Mouse (Mus musculus): Measurements from ENCODE around the gene Slc25a13. TPM values are rescaled to one million over a fixed set of nuclear protein-coding genes. Genes with fewer than 3 reads are reported as not detected.

Slc25a13 gene
- polyA plus RNA-seq, 1 experiment from 2014 or later, result 50.1 TPM

- Histone ChIP-seq H3K9ac (ENCODE audit: low read length) (no peak overlapping the region), H3K4me1 (ENCODE audit: control insufficient read depth, insufficient read depth, low read length) (no peaks in the 10 kb centered on the region), H3K9me3 (ENCODE audit: control insufficient read depth, low read length) (no peaks in the 10 kb centered on the region), H3K4me2 (ENCODE audit: low read depth, severe bottlenecking) (no peak overlapping the region), H3K27ac (replicated peaks; ENCODE audit: low read depth, low read length) (peak overlapping the region; percentile 26; the same call in 1 of the 2 replicates), H3K4me3 (ENCODE audit: low read depth, low read length) (no peak overlapping the region), H3K36me3 (ENCODE audit: control insufficient read depth, insufficient read depth, low read length) (no peaks in the 10 kb centered on the region), H3K27me3 (ENCODE audit: control insufficient read depth, insufficient read depth, low read length) (no peaks in the 10 kb centered on the region)
- peak; percentile 40 for DNase-seq (ENCODE audit: low spot score)
- WGBS, result 45% methylated on average over 3 of the region's 3 CpGs
- peak; percentile 47; the same call in 1 of the 2 replicates for ATAC-seq (ENCODE audit: insufficient number of reproducible peaks, low FRiP score, low TSS enrichment, low read depth)
Measured at GRCm38 (mm10) chr6:6058548-6058947, 158.4 kb downstream of the Slc25a13 start.

GRCm38 (mm10) chr6:6053946-6054345 lies 163.0 kb downstream of the Slc25a13 start:
- Histone ChIP-seq H3K4me2 (ENCODE audit: low read depth, severe bottlenecking) (no peak overlapping the region), H3K4me1 (ENCODE audit: control insufficient read depth, insufficient read depth, low read length) (no peaks in the 10 kb centered on the region), H3K27ac (replicated peaks; ENCODE audit: low read depth, low read length) (no peak overlapping the region), H3K27me3 (ENCODE audit: control insufficient read depth, insufficient read depth, low read length) (no peaks in the 10 kb centered on the region), H3K4me3 (ENCODE audit: low read depth, low read length) (no peak overlapping the region), H3K36me3 (ENCODE audit: control insufficient read depth, insufficient read depth, low read length) (no peaks in the 10 kb centered on the region), H3K9me3 (ENCODE audit: control insufficient read depth, low read length) (no peaks in the 10 kb centered on the region), H3K9ac (ENCODE audit: low read length) (no peak overlapping the region)
- no peak for ATAC-seq (ENCODE audit: insufficient number of reproducible peaks, low FRiP score, low TSS enrichment, low read depth)
- no peak for DNase-seq (ENCODE audit: low spot score)
- 87% methylated on average over 3 of the region's 3 CpGs for WGBS

GRCm38 (mm10) chr6:6052696-6053095 lies 164.3 kb downstream of the Slc25a13 start:
- WGBS, result 79% methylated on average over 11 of the region's 11 CpGs
- DNase-seq (ENCODE audit: low spot score), result no peak

GRCm38 (mm10) chr6:6046729-6047424 lies 170.1 kb downstream of the Slc25a13 start:
- H3K4me1 ChIP-seq (ENCODE audit: control insufficient read depth, insufficient read depth, low read length), result peaks cover 7% of the 10 kb centered on the region; the same call in 1 of the 2 replicates
- H3K9ac ChIP-seq (ENCODE audit: low read length), result no peak overlapping the region
- WGBS, result 77% methylated on average over 12 of the region's 12 CpGs
- no peak overlapping the region for H3K4me3 ChIP-seq (ENCODE audit: low read depth, low read length)
- H3K27me3 ChIP-seq (ENCODE audit: control insufficient read depth, insufficient read depth, low read length), result no peaks in the 10 kb centered on the region
- H3K27ac ChIP-seq (replicated peaks; ENCODE audit: low read depth, low read length), result no peak overlapping the region
- H3K36me3 ChIP-seq (ENCODE audit: control insufficient read depth, insufficient read depth, low read length), result no peaks in the 10 kb centered on the region
- DNase-seq (ENCODE audit: low spot score) (no peak), ATAC-seq (ENCODE audit: insufficient number of reproducible peaks, low FRiP score, low TSS enrichment, low read depth) (no peak)
- H3K9me3 ChIP-seq (ENCODE audit: control insufficient read depth, low read length), result no peaks in the 10 kb centered on the region
- no peak overlapping the region for H3K4me2 ChIP-seq (ENCODE audit: low read depth, severe bottlenecking)

More at GRCm38 (mm10) chr6:6052696-6053095, 164.3 kb downstream of the Slc25a13 start:
- Histone ChIP-seq H3K4me3 (ENCODE audit: low read depth, low read length) (no peak overlapping the region), H3K9me3 (ENCODE audit: control insufficient read depth, low read length) (no peaks in the 10 kb centered on the region), H3K4me2 (ENCODE audit: low read depth, severe bottlenecking) (no peak overlapping the region), H3K4me1 (ENCODE audit: control insufficient read depth, insufficient read depth, low read length) (no peaks in the 10 kb centered on the region), H3K27me3 (ENCODE audit: control insufficient read depth, insufficient read depth, low read length) (no peaks in the 10 kb centered on the region), H3K9ac (ENCODE audit: low read length) (no peak overlapping the region), H3K27ac (replicated peaks; ENCODE audit: low read depth, low read length) (no peak overlapping the region), H3K36me3 (ENCODE audit: control insufficient read depth, insufficient read depth, low read length) (no peaks in the 10 kb centered on the region)
- ATAC-seq (ENCODE audit: insufficient number of reproducible peaks, low FRiP score, low TSS enrichment, low read depth), result no peak

GRCm38 (mm10) chr6:6038773-6039550 lies 178.0 kb downstream of the Slc25a13 start:
- H3K27me3 ChIP-seq (ENCODE audit: control insufficient read depth, insufficient read depth, low read length), result no peaks in the 10 kb centered on the region
- no peaks in the 10 kb centered on the region for H3K36me3 ChIP-seq (ENCODE audit: control insufficient read depth, insufficient read depth, low read length)
- DNase-seq (ENCODE audit: low spot score) (peak; percentile 46), ATAC-seq (ENCODE audit: insufficient number of reproducible peaks, low FRiP score, low TSS enrichment, low read depth) (peak; percentile 73; the same call in 1 of the 2 replicates)
- H3K4me1 ChIP-seq (ENCODE audit: control insufficient read depth, insufficient read depth, low read length), result peaks cover 11% of the 10 kb centered on the region; the same call in 1 of the 2 replicates
- H3K9ac ChIP-seq (ENCODE audit: low read length), result no peak overlapping the region
- H3K4me2 ChIP-seq (ENCODE audit: low read depth, severe bottlenecking), result no peak overlapping the region
- H3K9me3 ChIP-seq (ENCODE audit: control insufficient read depth, low read length), result no peaks in the 10 kb centered on the region
- H3K27ac ChIP-seq (replicated peaks; ENCODE audit: low read depth, low read length), result peak overlapping the region; percentile 79
- no peak overlapping the region for H3K4me3 ChIP-seq (ENCODE audit: low read depth, low read length)
- WGBS, result 21% methylated on average over 18 of the region's 18 CpGs

- ATAC-seq (ENCODE audit: insufficient number of reproducible peaks, low FRiP score, low TSS enrichment, low read depth) (peak; percentile 86), DNase-seq (ENCODE audit: low spot score) (no peak)
- no peaks in the 10 kb centered on the region for H3K36me3 ChIP-seq (ENCODE audit: control insufficient read depth, insufficient read depth, low read length)
- H3K27me3 ChIP-seq (ENCODE audit: control insufficient read depth, insufficient read depth, low read length), result no peaks in the 10 kb centered on the region
- 59% methylated on average over 6 of the region's 6 CpGs for WGBS
- H3K27ac ChIP-seq (replicated peaks; ENCODE audit: low read depth, low read length), result no peak overlapping the region
- H3K4me1 ChIP-seq (ENCODE audit: control insufficient read depth, insufficient read depth, low read length), result 0 out of 2 replicates have a peak, but pooled peaks cover 2% of the 10 kb centered on the region
- H3K9ac ChIP-seq (ENCODE audit: low read length), result no peak overlapping the region
- no peaks in the 10 kb centered on the region for H3K9me3 ChIP-seq (ENCODE audit: control insufficient read depth, low read length)
- H3K4me3 ChIP-seq (ENCODE audit: low read depth, low read length), result no peak overlapping the region
- no peak overlapping the region for H3K4me2 ChIP-seq (ENCODE audit: low read depth, severe bottlenecking)
Measured at GRCm38 (mm10) chr6:6027664-6028063, 189.3 kb downstream of the Slc25a13 start.

- Histone ChIP-seq H3K4me1 (ENCODE audit: control insufficient read depth, insufficient read depth, low read length) (0 out of 2 replicates have a peak, but pooled peaks cover 2% of the 10 kb centered on the region), H3K36me3 (ENCODE audit: control insufficient read depth, insufficient read depth, low read length) (no peaks in the 10 kb centered on the region), H3K4me3 (ENCODE audit: low read depth, low read length) (no peak overlapping the region), H3K9me3 (ENCODE audit: control insufficient read depth, low read length) (no peaks in the 10 kb centered on the region), H3K9ac (ENCODE audit: low read length) (no peak overlapping the region), H3K4me2 (ENCODE audit: low read depth, severe bottlenecking) (no peak overlapping the region), H3K27me3 (ENCODE audit: control insufficient read depth, insufficient read depth, low read length) (no peaks in the 10 kb centered on the region), H3K27ac (replicated peaks; ENCODE audit: low read depth, low read length) (no peak overlapping the region)
- no peak for DNase-seq (ENCODE audit: low spot score)
- ATAC-seq (ENCODE audit: insufficient number of reproducible peaks, low FRiP score, low TSS enrichment, low read depth), result no peak
- WGBS, result 37% methylated on average over 6 of the region's 6 CpGs
Measured at GRCm38 (mm10) chr6:6023976-6024375, 193.0 kb downstream of the Slc25a13 start.

GRCm38 (mm10) chr6:6016931-6017330 lies 200.0 kb downstream of the Slc25a13 start:
- DNase-seq (ENCODE audit: low spot score) (peak; percentile 78), ATAC-seq (ENCODE audit: insufficient number of reproducible peaks, low FRiP score, low TSS enrichment, low read depth) (no peak)
- no peak overlapping the region for H3K4me3 ChIP-seq (ENCODE audit: low read depth, low read length)
- 7% methylated on average over 9 of the region's 9 CpGs for WGBS
- no peaks in the 10 kb centered on the region for H3K36me3 ChIP-seq (ENCODE audit: control insufficient read depth, insufficient read depth, low read length)
- no peaks in the 10 kb centered on the region for H3K27me3 ChIP-seq (ENCODE audit: control insufficient read depth, insufficient read depth, low read length)
- H3K9ac ChIP-seq (ENCODE audit: low read length), result no peak overlapping the region
- H3K9me3 ChIP-seq (ENCODE audit: control insufficient read depth, low read length), result no peaks in the 10 kb centered on the region
- peaks cover 8% of the 10 kb centered on the region for H3K4me1 ChIP-seq (ENCODE audit: control insufficient read depth, insufficient read depth, low read length)
- peak overlapping the region; percentile 3; the same call in 1 of the 2 replicates for H3K4me2 ChIP-seq (ENCODE audit: low read depth, severe bottlenecking)
- 0 out of 2 replicates have a peak overlapping the region, but pooled peaks have one; percentile 8 for H3K27ac ChIP-seq (replicated peaks; ENCODE audit: low read depth, low read length)
